Mouse (Mus musculus): Measurements from ENCODE around the gene Grm6. TPM values are rescaled to one million over a fixed set of nuclear protein-coding genes. Genes with fewer than 3 reads are reported as not detected.

Grm6 gene
- polyA plus RNA-seq (2012; rRNA removed), result 0.09 and 0.13 TPM in 2 replicates

DNA sequence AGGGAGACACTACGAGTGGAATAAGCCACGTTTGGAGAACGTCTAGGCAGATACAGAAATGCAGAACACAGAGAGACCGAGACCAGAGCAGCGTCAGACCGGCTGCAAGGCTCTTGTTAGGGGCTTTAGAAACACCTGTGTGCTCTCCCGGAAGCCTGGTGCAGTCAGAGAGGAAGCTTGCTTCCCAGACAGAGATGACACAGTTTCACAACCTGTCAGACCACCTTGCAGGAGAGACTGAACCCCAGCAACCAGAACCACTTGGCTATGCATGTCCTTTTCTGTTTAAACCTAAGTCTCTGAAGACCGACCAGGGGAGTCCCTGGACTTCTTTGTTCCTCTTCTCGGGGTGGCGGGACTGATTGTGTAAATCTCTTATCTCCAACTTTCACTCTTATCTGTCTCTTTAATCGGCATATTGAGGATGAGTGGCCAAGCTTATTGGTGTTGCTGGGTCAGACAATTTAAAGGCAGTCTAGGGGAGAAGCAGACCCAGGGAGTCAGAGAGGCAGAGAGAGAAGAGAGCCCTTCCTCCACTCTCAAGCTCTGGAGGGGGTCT is at the start of gene Grm6:
TSS of gene Grm6 (plus strand) at position 509 of the 559 bp plus-strand sequence.

DNA sequence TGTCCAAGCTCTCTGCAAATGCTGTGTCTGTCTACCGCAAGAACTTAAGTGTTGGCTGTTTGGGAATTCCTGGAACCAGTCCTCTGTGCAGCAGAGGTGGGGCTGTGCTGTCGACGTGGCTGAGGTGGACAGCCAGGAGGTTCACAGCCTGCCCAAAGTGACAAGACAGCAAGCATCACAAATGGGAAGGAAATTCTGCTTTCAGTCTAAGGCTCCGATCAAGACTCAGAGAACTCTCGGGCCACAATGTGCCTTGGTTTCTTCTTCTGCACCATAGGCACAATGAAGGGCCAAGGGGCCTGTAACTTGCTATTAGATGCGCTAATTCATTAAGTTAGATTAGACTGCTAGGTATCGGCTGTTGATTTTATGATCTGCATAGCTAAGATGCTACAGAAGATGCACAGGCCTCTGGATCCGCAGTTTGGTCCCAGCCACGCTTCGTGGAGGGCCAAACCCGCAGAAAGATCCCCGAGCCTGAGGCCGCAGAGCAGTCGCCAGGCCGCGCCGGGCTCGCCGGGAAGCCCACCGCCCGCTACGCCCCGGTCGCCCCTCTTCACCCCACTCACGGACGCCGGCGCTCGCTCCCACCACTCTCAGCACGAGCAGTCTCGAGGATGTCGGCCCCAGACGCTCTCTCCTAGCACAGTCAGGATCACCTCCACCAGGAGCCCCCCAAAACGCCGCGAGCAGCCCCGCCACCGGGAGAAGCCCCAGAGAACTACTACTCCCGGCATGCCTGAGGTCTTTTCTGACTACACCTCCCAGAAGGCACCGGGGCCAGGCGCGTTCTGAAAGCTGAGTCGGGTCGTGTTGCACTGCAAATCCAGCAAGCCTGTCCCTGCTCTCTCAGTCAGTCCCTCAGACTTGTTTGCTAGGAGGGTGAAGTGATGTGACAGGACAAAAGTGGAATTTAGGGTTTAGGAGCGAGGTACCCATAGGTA is 23.2 kb upstream of the Grm6 start, which contains the start of gene Zfp354c:
TSS of gene Zfp354c (minus strand) at position 715 of the 944 bp plus-strand sequence.

DNA sequence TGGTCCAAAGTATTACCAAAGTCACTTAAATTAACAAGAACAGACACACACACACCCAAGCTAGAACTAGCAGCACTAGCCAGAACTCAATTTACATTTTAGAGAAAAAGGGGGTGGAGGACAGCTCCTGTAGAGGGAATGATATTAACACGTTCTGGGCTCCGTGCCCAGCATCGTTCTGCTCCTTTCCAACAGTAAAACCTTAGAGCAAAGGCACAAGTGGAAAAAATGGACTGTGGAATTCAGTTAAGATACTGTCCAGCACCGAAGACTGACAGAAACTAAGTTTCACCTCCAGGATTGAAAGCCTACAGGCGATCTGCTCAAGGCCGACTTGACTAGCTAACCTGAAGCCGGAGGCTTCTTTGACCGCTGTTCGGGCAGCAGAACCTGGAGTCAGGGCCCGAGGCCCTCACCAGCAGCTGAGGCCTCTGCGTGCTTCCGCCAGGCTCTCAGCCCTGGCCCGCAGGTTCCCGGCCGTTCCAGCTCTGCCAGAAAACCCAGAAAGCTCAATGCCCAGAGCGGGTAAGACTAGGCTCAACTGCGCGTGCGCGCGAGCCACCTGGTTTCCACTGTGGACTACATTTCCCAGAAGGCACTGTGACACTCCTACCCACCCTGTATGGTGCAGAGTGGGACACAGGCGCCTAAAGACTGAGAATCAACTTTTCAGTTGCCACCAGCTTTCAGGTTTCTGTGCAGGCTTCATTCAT is 9.3 kb upstream of the Grm6 start, which contains the start of gene Zfp879:
TSS of gene Zfp879 (minus strand) at position 530 of the 713 bp plus-strand sequence.

DNA sequence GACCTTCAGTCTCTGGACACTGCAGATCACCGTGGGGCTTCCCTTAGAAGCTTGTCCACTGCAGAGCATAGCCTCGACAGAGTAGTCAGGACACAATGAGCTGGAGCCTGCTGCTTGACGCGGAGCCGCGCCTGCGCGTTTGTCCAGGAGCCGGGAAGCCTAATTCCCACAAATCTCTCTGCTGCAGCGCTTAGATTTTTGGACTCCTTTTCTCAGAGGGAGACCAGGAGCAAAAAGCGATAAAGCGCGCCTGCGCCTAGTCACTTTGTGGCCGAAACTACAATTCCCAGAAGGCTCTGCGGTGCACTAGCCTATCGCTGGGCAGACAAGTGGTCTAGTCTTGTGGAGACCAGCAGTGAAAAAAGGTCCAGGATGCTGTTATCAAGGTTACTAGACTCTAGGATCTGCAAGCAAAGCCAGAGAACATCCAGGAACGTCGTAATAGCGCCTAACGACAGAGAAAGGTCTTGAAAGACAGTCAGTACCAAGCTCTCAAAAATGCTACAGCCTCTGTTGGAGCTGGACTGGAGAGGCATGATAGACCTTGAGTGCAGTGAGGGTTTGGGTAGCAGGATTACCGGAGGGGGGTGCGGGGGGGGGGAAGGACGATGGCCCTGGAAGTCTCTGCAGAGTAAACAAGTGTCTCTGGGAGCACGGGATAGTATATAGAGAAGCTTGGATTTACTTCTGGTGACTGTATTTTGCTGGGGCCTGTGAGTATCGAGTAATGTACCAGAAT is 37.1 kb downstream of the Grm6 start, which contains the start of gene Zfp454:
TSS of gene Zfp454 (minus strand) at position 262 of the 739 bp plus-strand sequence.

Other genes with a start within 250 kb of the Grm6 start
- 6.3 and 13.8 TPM in 2 replicates for gene Adamts2, start 248.6 kb upstream of the Grm6 start, polyA plus RNA-seq (2012; rRNA removed)
- gene Zfp354c, start 23.0 kb upstream of the Grm6 start, polyA plus RNA-seq (2012; rRNA removed), result 30.8 and 37.3 TPM in 2 replicates
- 1.3 and 1.5 TPM in 2 replicates for gene Zfp879, start 9.1 kb upstream of the Grm6 start, polyA plus RNA-seq (2012; rRNA removed)
- 10.3 and 13.2 TPM in 2 replicates for gene Zfp454, start 37.0 kb downstream of the Grm6 start, polyA plus RNA-seq (2012; rRNA removed)
- gene Zfp2, start 65.5 kb downstream of the Grm6 start, polyA plus RNA-seq (2012; rRNA removed), result 21.7 and 23.2 TPM in 2 replicates
- 2.3 and 2.4 TPM in 2 replicates for gene Zfp354b, start 80.9 kb downstream of the Grm6 start, polyA plus RNA-seq (2012; rRNA removed)
- gene 4933414I15Rik, start 93.1 kb downstream of the Grm6 start, polyA plus RNA-seq (2012; rRNA removed), result not detected in 2 replicates
- gene Prop1, start 103.1 kb downstream of the Grm6 start, polyA plus RNA-seq (2012; rRNA removed), result 0.50 TPM in 1 of 2 replicates, not detected in the other
- gene Olfr1378, start 115.8 kb downstream of the Grm6 start, polyA plus RNA-seq (2012; rRNA removed), result not detected in 2 replicates
- gene Olfr1377, start 131.3 kb downstream of the Grm6 start, polyA plus RNA-seq (2012; rRNA removed), result not detected in 2 replicates
- not detected in 2 replicates for gene Olfr51, start 152.9 kb downstream of the Grm6 start, polyA plus RNA-seq (2012; rRNA removed)
- not detected in 2 replicates for gene Olfr54, start 163.6 kb downstream of the Grm6 start, polyA plus RNA-seq (2012; rRNA removed)
- gene Olfr1375, start 197.4 kb downstream of the Grm6 start, polyA plus RNA-seq (2012; rRNA removed), result not detected in 2 replicates
- 11.5 and 12.7 TPM in 2 replicates for gene Zfp354a, start 208.6 kb downstream of the Grm6 start, polyA plus RNA-seq (2012; rRNA removed)